Mouse (Mus musculus): Measurements from ENCODE around the gene Syne1.

GRCm38 (mm10) chr10:5116720-5117119 is 434.6 kb downstream of the Syne1 start:
- no peak for TF ChIP-seq CTCF (IDR thresholded peaks at IDR 0.05; ENCODE audit: insufficient read depth, low read depth, low read length)
- TF ChIP-seq POLR2A (IDR thresholded peaks at IDR 0.05; ENCODE audit: insufficient read depth, low read depth, low read length) = no peak
